Mouse (Mus musculus) adrenal gland, postnatal 10 days (tissue): ENCODE data around the gene Soat2. TPM values are rescaled to one million over a fixed set of nuclear protein-coding genes. Genes with fewer than 3 reads are reported as not detected.

ENCODE experiments used
- DNase-seq: peaks from one replicate; pipeline ENCODE4 v3.0.0; 2021; ENCODE audit warnings: mixed read lengths
- long read RNA-seq, 2 experiments: library from polyadenylated mRNA; stranded (forward); transcript quantifications; one replicate each; pipeline ENCODE4 v2.0.0; 2021
- total RNA-seq, 2 experiments: library from RNA; stranded (reverse); gene quantifications; 2 replicates each; pipeline ENCODE4 v1.2.3; 2021

The Soat2 gene
- total RNA-seq: 1 to 10 TPM; 4.9 to 8.1 TPM
- long read RNA-seq, experiment 1, transcript Soat2-201 (15 exons, 2,208 nt): major isoform, 21 of 28 reads
- long read RNA-seq, experiment 1, partial matches to known transcripts: 6 of 28 reads
- long read RNA-seq, experiment 1, other reads (novel, unspliced or antisense): 1 of 28 reads
- long read RNA-seq, experiment 2, partial matches to known transcripts: 0 of 3 reads
- long read RNA-seq, experiment 2, other reads (novel, unspliced or antisense): 1 of 3 reads

- DNase-seq: peak; percentile 48
These were observed at the start of gene Soat2 for GRCm38 (mm10) chr15:102150301-102151135. Soat2 (plus strand) TSS chr15:102150526.

DNA sequence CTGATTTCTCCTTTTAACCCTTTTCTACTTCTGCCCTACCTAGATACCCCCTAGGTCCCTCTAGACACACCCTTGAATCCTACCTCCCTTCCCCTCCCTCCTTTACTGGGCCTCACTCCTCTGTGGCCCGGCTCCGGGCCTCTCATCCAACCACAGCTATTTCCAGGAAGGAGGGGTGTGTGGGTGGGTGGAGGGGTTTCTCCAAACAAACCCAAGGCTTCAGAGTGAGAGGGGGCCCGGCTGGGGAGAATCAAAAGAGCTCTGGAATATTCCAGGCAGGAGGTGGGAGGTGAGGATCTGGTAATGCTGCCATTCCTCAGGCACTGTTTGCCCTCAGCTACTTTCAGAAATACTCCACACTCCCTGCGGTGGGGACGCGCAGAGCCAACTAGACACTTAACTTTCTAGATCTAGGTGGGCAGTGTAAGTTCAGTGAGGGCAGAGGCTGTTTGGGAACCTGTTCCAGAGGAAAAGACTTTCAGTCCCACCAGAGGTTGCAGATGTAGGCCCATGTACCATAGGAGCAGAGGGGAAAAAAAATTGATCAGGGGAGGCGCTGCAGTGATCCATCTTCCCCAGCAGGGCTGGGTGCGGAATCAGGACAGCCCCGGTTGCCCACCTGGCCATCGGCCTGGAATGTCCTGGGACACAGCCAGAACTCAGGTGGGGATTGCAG, 49.2 kb upstream of the Soat2 start:
- DNase-seq: peak; percentile 41

DNA sequence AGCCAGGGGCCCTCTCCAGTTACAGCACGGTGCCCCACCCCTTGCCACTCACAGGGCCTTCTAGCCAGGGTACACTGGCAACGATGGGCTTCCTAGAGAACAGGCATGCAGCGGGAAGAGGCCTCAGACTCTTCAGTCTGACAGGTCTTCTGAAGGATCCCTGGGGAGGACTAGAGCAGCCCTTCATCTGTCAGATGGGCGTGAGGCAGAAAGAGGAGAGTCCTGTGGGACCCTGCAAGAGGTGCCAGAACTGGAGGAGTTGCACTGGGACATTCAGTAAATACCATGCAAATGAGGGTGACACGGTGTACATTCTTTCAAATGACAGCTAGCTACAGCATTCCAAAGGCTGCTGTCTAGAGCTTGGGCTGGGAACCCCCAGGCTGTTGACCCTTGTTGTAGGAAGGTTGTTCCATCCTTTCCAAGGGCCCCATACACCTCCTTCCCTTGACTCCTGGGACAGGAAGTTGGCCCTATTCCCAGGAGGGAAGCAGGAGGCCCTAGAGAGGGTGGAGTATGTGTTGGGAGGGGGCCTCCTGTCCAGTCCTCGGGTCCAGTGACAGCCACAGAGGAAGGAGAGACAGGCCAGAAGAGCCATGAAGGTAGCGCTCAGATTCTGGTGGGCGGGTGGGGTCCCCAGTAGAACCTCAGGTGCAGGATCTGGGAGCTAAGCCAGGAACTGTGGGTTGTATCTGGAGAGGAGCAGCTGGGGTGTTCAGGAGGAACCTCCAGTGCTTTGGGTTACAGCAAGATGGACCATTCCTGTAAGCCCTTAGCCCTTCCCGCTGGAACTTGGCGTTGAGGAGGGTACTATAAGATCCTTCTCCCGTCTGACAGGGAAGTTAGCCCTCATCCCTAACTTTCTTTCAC, 48.4 kb upstream of the Soat2 start:
- DNase-seq: peak; percentile 68

DNA sequence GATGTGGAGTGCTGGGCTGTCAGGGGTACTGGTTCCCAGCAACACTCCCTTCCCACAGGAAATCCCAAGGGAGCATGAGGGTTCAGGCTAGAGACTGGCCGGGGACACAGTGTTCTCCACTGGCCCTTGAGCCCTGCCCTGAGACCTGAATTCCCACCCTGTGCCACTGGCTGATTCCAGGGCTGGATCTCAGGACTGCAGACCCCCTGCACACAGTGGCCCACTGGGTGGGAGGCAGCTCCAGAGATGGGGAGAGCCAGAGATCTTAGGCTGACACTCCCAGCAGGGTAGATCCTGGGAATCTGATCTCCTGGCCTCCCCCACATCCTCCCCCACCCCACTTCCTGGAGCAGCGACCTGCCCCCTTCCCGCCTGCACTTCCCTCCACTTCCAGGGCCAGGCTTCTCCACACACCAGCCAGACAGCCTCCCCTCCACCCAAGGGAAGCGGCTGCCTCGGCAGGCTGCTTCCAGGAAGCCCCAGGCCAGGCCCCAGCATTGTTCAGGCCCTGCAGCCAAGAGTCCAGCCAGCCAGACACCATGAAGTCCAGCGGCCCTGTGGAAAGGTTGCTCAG, 47.7 kb upstream of the Soat2 start:
- DNase-seq: peak; percentile 72

- no peak for DNase-seq
These were observed 46.9 kb upstream of the Soat2 start for GRCm38 (mm10) chr15:102103371-102103946.

DNA sequence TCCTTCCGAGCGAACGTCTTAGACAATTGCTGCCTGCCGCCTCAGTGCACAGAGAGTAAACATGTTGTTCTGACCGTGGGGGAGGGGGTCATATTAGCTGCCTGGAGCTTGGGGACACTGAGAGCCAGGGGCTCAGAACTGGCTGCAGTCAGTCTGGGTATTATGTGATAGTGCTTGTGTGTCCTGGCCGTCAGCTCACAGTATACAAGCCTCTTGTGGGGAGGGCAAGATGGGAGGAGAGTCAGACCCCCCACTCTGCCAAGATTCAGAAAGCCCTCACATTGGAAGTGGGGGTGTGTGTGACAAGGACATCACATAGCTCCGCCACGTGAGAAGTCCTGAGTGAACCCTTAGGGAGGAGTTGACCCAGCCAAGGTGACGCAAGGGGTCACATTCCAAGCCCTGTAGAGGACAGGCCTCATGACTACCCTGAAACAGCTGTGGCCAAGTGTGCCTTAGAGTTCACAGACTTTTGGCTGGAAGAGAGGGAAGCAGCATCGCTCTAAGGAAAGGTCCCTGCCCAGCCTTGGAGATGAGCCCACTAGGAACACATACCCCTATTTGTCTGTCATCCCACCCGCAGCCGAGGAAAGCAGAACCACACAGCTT, 46.3 kb upstream of the Soat2 start:
- DNase-seq: peak; percentile 83

- DNase-seq: peak; percentile 85
These were observed 45.0 kb upstream of the Soat2 start for GRCm38 (mm10) chr15:102105360-102105759.

GRCm38 (mm10) chr15:102105764-102106730, 44.3 kb upstream of the Soat2 start:
- DNase-seq: no peak

DNA sequence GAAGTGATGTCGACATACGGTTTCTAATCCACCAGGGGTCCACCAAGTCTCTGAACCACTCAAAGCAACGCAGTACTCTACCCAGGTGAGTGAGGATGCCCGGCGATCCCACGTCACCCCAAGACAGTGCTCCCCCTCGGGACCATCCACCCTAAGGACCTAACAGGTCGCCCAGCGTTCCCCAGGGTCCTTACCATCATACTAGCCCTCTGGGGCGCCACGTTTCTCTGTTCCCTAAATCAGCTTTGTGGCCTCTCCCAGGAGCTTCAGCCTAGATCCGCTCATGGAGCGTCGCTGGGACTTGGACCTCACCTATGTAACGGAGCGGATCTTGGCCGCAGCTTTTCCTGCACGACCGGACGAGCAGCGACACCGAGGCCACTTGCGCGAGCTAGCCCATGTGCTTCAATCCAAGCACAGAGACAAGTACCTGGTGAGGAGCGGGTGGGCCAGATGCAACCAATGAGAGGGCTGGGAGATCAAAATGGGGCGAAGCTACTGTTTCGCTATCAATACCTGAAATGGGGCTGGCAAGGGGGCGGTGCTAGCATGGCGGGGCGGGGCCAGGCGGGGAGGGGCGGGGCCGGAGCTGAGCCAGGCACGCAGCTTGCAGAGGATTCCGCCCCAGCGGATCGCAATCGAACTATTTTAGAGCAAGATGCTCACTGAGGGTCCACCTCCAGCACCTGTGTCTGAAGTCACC, 43.4 kb upstream of the Soat2 start:
- no peak for DNase-seq

- peak; percentile 80 for DNase-seq
These were observed 42.4 kb upstream of the Soat2 start for GRCm38 (mm10) chr15:102107689-102108573.

- DNase-seq: peak; percentile 85
These were observed 41.4 kb upstream of the Soat2 start for GRCm38 (mm10) chr15:102108651-102109525.

DNA sequence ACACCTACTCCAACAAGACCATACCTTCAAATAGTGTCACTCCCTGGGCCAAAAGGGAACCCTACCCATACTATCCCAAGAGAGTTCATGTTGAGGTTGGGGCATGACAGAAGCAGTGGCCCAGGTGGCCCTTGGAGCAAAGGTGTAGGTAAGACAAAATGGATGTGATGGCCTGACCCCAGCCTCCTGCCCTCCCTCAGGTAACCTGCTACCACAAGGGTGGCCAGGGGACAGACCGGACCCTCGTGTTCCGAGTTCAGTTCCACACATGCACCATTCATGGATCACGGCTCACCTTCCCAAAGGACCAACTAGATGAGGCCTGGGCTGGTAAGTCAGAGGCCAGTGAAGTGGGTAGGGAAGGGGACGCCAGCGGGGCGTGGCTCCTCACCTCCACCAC, 40.1 kb upstream of the Soat2 start:
- no peak for DNase-seq

- no peak for DNase-seq
These were observed 39.4 kb upstream of the Soat2 start for GRCm38 (mm10) chr15:102110701-102111494.

GRCm38 (mm10) chr15:102111495-102111829, 38.9 kb upstream of the Soat2 start:
- no peak for DNase-seq

GRCm38 (mm10) chr15:102112181-102112580, 38.1 kb upstream of the Soat2 start:
- DNase-seq: no peak

- DNase-seq: no peak
These were observed 37.5 kb upstream of the Soat2 start for GRCm38 (mm10) chr15:102112827-102113226.
